Mouse (Mus musculus) cerebellum, adult 2 months (tissue): ENCODE results near the gene Tbc1d9b. TPM values are rescaled to one million over a fixed set of nuclear protein-coding genes. Genes with fewer than 3 reads are reported as not detected.

Source experiments
- DNase-seq, 2 experiments: peaks; one replicate each; pipeline ENCODE4 v3.0.0; 2021
- H3K27ac ChIP-seq: fragments of 200-500 bp; 2 replicates; pipeline ENCODE4 v1.5.1; 2012; ENCODE audit warnings: low read length, control low read depth, inconsistent platforms; ENCODE audit not compliant: insufficient read depth
- H3K27me3 ChIP-seq: fragments of 200-500 bp; 2 replicates; pipeline ENCODE4 v1.6.1; 2012; ENCODE audit warnings: inconsistent platforms, mild to moderate bottlenecking, low read length, moderate library complexity; ENCODE audit not compliant: control insufficient read depth, insufficient read depth
- H3K4me1 ChIP-seq: fragments of 200-500 bp; 2 replicates; pipeline ENCODE4 v1.6.1; 2011; ENCODE audit warnings: low read length; ENCODE audit not compliant: control insufficient read depth, insufficient read depth
- H3K4me3 ChIP-seq: fragments of 200-500 bp; replicated peaks from 2 replicates; pipeline ENCODE3; 2011; ENCODE audit warnings: mild to moderate bottlenecking, low read depth, low read length, control low read depth; ENCODE audit not compliant: insufficient read depth
- CTCF ChIP-seq: fragments of 200-500 bp; IDR thresholded peaks from 2 replicates; pipeline ENCODE4 v1.5.1; 2011; ENCODE audit warnings: low read depth, mild to moderate bottlenecking, control low read depth, low read length, moderate library complexity, borderline replicate concordance; ENCODE audit not compliant: insufficient read depth
- POLR2A ChIP-seq: fragments of 200-500 bp; IDR thresholded peaks from 2 replicates; pipeline ENCODE4 v1.6.1; 2011; ENCODE audit warnings: low read length, control low read depth, borderline replicate concordance; ENCODE audit not compliant: insufficient read depth
- WGBS: fragments of 180-500 bp; shearing (Covaris S2); methylation state at CpG from one replicate; pipeline ENCODE4 v1.1.7; 2018; 5-methylcytosine and 5-hydroxymethylcytosine counted together
- polyA plus RNA-seq: library from polyadenylated mRNA; depleted of rRNA; stranded (reverse); fragments of >200 nt; gene quantifications from 2 replicates; pipeline ENCODE4 v1.2.3, GENCODE M21; 2012

The Tbc1d9b gene
- polyA plus RNA-seq, 1 experiment: 124 TPM

GRCm38 (mm10) chr11:50174730-50175187 is 43.6 kb downstream of the Tbc1d9b start:
- no peaks in the 10 kb centered on the region for H3K27me3 ChIP-seq
- WGBS: under 1% methylated on average over 27 of the region's 27 CpGs
- DNase-seq: peak; percentile 98
- TF ChIP-seq CTCF (no peak), POLR2A (peak; percentile 96)
- H3K4me1 ChIP-seq: peaks cover 4% of the 10 kb centered on the region; the same call in 1 of the 2 replicates
- H3K4me3 ChIP-seq: peak overlapping the region; percentile 100
- H3K27ac ChIP-seq: peak overlapping the region; percentile 89

DNA sequence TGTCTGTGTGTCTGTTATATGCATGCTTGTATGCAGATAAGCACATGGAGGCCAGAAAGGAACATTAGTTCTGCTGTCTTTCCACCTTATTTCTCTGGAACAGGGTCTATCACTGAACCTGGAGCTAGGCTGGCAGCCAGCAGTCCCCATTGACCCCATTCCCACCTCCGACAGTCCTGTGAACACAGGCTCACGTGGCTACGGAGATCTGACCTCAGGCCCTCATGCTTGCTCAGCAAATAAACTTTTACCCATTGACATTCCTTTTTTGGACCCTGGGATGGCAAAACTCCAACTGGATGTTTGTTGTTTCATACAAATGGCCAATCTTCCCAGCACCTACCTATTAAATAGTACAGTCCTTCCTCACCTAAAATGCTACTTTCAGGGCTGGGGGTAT is 45.2 kb downstream of the Tbc1d9b start:
- WGBS: 80% methylated on average over 3 of the region's 3 CpGs
- DNase-seq: no peak
- no peak overlapping the region for H3K4me3 ChIP-seq
- no peaks in the 10 kb centered on the region for H3K27me3 ChIP-seq
- H3K4me1 ChIP-seq: peaks cover 4% of the 10 kb centered on the region; the same call in 1 of the 2 replicates
- TF ChIP-seq CTCF (no peak), POLR2A (no peak)
- no peak overlapping the region for H3K27ac ChIP-seq

- H3K4me1 ChIP-seq: peaks cover 4% of the 10 kb centered on the region; the same call in 1 of the 2 replicates
- DNase-seq: no peak
- WGBS: 59% methylated on average over 6 of the region's 6 CpGs
- H3K27ac ChIP-seq: no peak overlapping the region
- no peak overlapping the region for H3K4me3 ChIP-seq
- no peak for TF ChIP-seq POLR2A
- no peak for TF ChIP-seq CTCF
- no peaks in the 10 kb centered on the region for H3K27me3 ChIP-seq
Observed at GRCm38 (mm10) chr11:50177111-50177510, 45.9 kb downstream of the Tbc1d9b start.

GRCm38 (mm10) chr11:50178532-50179488 is 47.6 kb downstream of the Tbc1d9b start:
- TF ChIP-seq POLR2A (no peak), CTCF (no peak)
- no peaks in the 10 kb centered on the region for H3K27me3 ChIP-seq
- no peak overlapping the region for H3K4me3 ChIP-seq
- H3K4me1 ChIP-seq: peaks cover 4% of the 10 kb centered on the region; the same call in 1 of the 2 replicates
- 89% methylated on average over 5 of the region's 5 CpGs for WGBS
- no peak for DNase-seq
- H3K27ac ChIP-seq: no peak overlapping the region

GRCm38 (mm10) chr11:50180478-50181231 is 49.5 kb downstream of the Tbc1d9b start:
- H3K4me1 ChIP-seq: peaks cover 4% of the 10 kb centered on the region; the same call in 1 of the 2 replicates
- no peak overlapping the region for H3K4me3 ChIP-seq
- 74% methylated on average over 6 of the region's 6 CpGs for WGBS
- H3K27ac ChIP-seq: no peak overlapping the region
- no peak for DNase-seq
- no peaks in the 10 kb centered on the region for H3K27me3 ChIP-seq
- TF ChIP-seq POLR2A (no peak), CTCF (no peak)

- WGBS: 91% methylated on average over 4 of the region's 4 CpGs
- no peak for DNase-seq
- no peak for TF ChIP-seq CTCF
- TF ChIP-seq POLR2A: no peak
- Histone ChIP-seq H3K4me1 (no peaks in the 10 kb centered on the region), H3K27ac (no peak overlapping the region), H3K4me3 (no peak overlapping the region), H3K27me3 (no peaks in the 10 kb centered on the region)
Observed at GRCm38 (mm10) chr11:50182702-50183101, 51.5 kb downstream of the Tbc1d9b start.

DNA sequence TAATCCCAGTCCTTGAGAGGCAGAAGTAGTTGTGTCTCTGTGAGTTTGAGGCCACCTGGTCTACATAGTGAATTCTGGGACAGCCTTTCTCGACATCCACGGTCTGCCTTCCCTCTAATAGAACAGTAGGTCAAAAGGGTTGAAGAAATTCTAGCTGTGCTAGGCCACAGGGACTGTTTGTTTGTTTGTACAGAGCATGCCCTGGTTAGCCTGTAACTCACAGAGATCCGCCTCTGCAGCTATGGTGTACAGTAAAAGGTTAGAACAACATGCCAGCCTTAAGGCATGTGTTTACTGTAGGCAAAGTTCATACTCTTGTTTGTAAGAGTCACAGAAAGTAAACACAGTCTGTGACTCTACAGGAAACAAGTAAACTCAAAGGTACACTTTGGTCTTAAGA is 53.6 kb downstream of the Tbc1d9b start:
- H3K4me3 ChIP-seq: no peak overlapping the region
- 90% methylated on average over 3 of the region's 3 CpGs for WGBS
- H3K27me3 ChIP-seq: no peaks in the 10 kb centered on the region
- no peaks in the 10 kb centered on the region for H3K4me1 ChIP-seq
- TF ChIP-seq CTCF (no peak), POLR2A (no peak)
- no peak overlapping the region for H3K27ac ChIP-seq
- no peak for DNase-seq

DNA sequence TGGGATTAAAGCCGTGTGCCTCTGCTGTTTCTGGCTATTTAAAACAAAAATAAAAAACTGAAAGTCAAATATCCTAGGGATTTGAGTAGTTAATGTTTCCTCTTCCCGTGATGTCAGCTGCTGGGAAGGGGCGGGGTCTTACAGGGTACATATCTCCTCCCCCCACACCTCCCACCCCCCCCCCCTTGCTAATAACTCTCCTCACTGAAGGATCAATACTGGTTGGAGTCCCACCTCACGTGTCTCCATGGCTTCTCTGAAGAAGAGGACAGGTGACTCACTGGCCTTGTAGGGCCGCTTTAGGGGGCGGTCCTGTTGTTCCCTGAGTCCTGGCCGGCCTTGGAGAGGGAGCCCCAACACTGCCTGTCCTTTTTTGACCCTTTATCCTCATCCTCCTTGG is 57.5 kb downstream of the Tbc1d9b start:
- no peak for DNase-seq
- H3K27ac ChIP-seq: no peak overlapping the region
- no peak overlapping the region for H3K4me3 ChIP-seq
- H3K4me1 ChIP-seq: no peaks in the 10 kb centered on the region
- WGBS: 79% methylated on average over 7 of the region's 7 CpGs
- H3K27me3 ChIP-seq: no peaks in the 10 kb centered on the region
- TF ChIP-seq POLR2A (no peak), CTCF (no peak)
